Mouse (Mus musculus): ENCODE data around the gene Zbtb16.

DNA sequence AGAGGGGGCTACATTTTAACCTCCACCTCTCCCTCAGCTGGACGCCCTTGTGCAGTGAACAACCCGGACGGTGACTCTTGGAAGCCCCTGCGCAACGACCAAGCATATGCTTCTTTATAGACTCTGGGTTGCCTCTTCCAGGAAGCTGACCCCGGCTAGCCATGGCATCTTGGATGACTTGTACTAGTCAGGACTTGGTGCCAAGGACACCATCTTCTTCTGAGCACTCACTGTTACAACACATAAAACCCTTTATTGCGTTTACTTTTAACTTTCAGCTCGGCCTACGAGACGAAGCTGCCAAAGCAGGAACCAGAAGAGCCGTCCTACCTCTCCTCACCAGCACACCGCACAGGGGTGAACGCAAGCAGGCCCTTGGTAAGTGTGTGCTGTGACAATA lies 165.9 kb downstream of the Zbtb16 start:
- no peak for TF ChIP-seq GATA1 (IDR thresholded peaks at IDR 0.05; ENCODE audit: low read depth, low read length)
- TF ChIP-seq USF1 (IDR thresholded peaks at IDR 0.05; ENCODE audit: low read depth, low read length): no peak
- TF ChIP-seq CTCF (IDR thresholded peaks at IDR 0.05 in 2 of 3, conservative IDR thresholded peaks at IDR 0.05 in 1 of 3; ENCODE audit: control insufficient read depth in 1 of 3, insufficient read depth in 1 of 3, low read depth in 2 of 3, low read length in 3 of 3, poor library complexity in 1 of 3, severe bottlenecking in 1 of 3): no peak
- no peak for TF ChIP-seq EP300 (IDR thresholded peaks at IDR 0.05; ENCODE audit: low read depth in 1 of 2, low read length in 2 of 2)
- TF ChIP-seq MAX (IDR thresholded peaks at IDR 0.05; ENCODE audit: low read length): no peak
- no peak for TF ChIP-seq MYC (IDR thresholded peaks at IDR 0.05; ENCODE audit: low read depth, low read length)
- TF ChIP-seq POLR2A (IDR thresholded peaks at IDR 0.05; ENCODE audit: control insufficient read depth in 1 of 2, insufficient read depth in 1 of 2, low read depth in 1 of 2, low read length in 2 of 2, poor library complexity in 1 of 2): no peak
- no peak for TF ChIP-seq KAT2A (conservative IDR thresholded peaks at IDR 0.05; ENCODE audit: low read depth, low read length)
- no peak for TF ChIP-seq TAL1 (IDR thresholded peaks at IDR 0.05; ENCODE audit: low read length)
- no peak for TF ChIP-seq MXI1 (IDR thresholded peaks at IDR 0.05; ENCODE audit: low read depth, low read length)
- no peak for TF ChIP-seq POLR2AphosphoS2 (IDR thresholded peaks at IDR 0.05; ENCODE audit: low read length)
- TF ChIP-seq NRF1 (IDR thresholded peaks at IDR 0.05; ENCODE audit: insufficient read depth, low read depth, low read length, poor library complexity, severe bottlenecking): no peak
- TF ChIP-seq ZMIZ1 (IDR thresholded peaks at IDR 0.05; ENCODE audit: low read depth, low read length): no peak
